Mouse (Mus musculus) intestine, postnatal 0 days (tissue): ENCODE results near the gene Urb1. TPM values are rescaled to one million over a fixed set of nuclear protein-coding genes. Genes with fewer than 3 reads are reported as not detected.

Experiments used
- ATAC-seq: fragments of 200-750 bp; cut with Nextera tagmentation; 2 replicates; pipeline ENCODE4 v1.8.0; 2017; ENCODE audit warnings: mild to moderate bottlenecking, moderate TSS enrichment, moderate library complexity
- H3K27ac ChIP-seq: fragments of 300-500 bp; sonication (generic); 2 replicates; pipeline ENCODE4 v1.5.1; 2014; ENCODE audit warnings: mild to moderate bottlenecking, low read depth, low read length, moderate library complexity
- H3K27me3 ChIP-seq: fragments of 300-500 bp; sonication (generic); replicated peaks from 2 replicates; pipeline ENCODE4 v1.6.1; 2014; ENCODE audit warnings: low read length, mixed read lengths; ENCODE audit not compliant: control insufficient read depth, insufficient read depth
- H3K36me3 ChIP-seq: fragments of 300-500 bp; sonication (generic); 2 replicates; pipeline ENCODE4 v1.6.1; 2014; ENCODE audit warnings: mild to moderate bottlenecking, moderate library complexity; ENCODE audit not compliant: control insufficient read depth, insufficient read depth
- H3K4me1 ChIP-seq: fragments of 300-500 bp; sonication (generic); replicated peaks from 2 replicates; pipeline ENCODE4 v1.6.1; 2014; ENCODE audit warnings: antibody characterized with exemption, low read length, mixed read lengths; ENCODE audit not compliant: control insufficient read depth, insufficient read depth
- H3K4me2 ChIP-seq: fragments of 300-500 bp; sonication (generic); replicated peaks from 2 replicates; pipeline ENCODE4 v1.6.1; 2014; ENCODE audit warnings: low read depth, mild to moderate bottlenecking, moderate library complexity
- H3K4me3 ChIP-seq: fragments of 300-500 bp; sonication (generic); 2 replicates; pipeline ENCODE4 v1.5.1; 2014; ENCODE audit warnings: low read depth, low read length
- H3K9ac ChIP-seq: fragments of 300-500 bp; sonication (generic); 2 replicates; pipeline ENCODE4 v1.6.1; 2014; ENCODE audit warnings: mild to moderate bottlenecking, low read depth, low read length
- H3K9me3 ChIP-seq: fragments of 300-500 bp; sonication (generic); 2 replicates; pipeline ENCODE4 v1.6.1; 2016; ENCODE audit warnings: mixed run types; ENCODE audit not compliant: control insufficient read depth
- CTCF ChIP-seq: sonication (generic); IDR thresholded peaks from 2 replicates; pipeline ENCODE4 v1.5.1; 2016; ENCODE audit warnings: low read depth, mild to moderate bottlenecking, control low read depth, antibody characterized with exemption, moderate library complexity
- WGBS: fragments of 180-500 bp; shearing (Covaris S2); extraction: QIAGEN DNeasy Blood & Tissue Kit; methylation state at CpG from one replicate; pipeline ENCODE4 v1.1.7; 2014; 5-methylcytosine and 5-hydroxymethylcytosine counted together
- polyA plus RNA-seq: library from polyadenylated mRNA; unstranded; fragments of >200 nt; fragmentation: Nextera tagmentation; extraction: Ambion mirVana; gene quantifications from 2 replicates; pipeline ENCODE4 v1.2.1, GENCODE M21; 2015

Gene Urb1
- polyA plus RNA-seq, 1 experiment from 2014 or later, result 2.4 TPM

DNA sequence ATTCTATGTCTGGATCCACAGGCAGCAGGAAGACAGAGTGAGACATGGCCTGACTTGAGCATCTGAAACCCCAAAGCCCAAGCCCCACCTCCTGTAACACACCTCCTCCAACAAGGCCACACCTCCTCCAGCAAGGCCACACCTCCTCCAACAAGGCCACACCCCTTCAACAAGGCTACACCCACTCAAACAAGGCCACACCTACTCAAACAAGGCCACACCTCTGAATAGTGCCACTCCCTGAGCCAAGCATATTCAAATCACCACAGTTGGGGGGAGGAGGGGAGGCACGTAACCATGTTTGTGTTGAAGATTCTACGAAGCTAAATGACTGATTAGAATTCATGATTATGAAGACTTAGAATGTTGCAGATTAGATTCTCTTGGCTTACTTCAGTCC is 108.7 kb downstream of the Urb1 start:
- ATAC-seq, result no peak
- no peaks in the 10 kb centered on the region for H3K36me3 ChIP-seq
- H3K4me2 ChIP-seq, result no peak overlapping the region
- H3K4me3 ChIP-seq, result no peak overlapping the region
- H3K4me1 ChIP-seq, result no peaks in the 10 kb centered on the region
- H3K9me3 ChIP-seq, result no peaks in the 10 kb centered on the region
- WGBS, result 90% methylated on average over 2 of the region's 2 CpGs
- H3K27me3 ChIP-seq, result no peaks in the 10 kb centered on the region
- no peak overlapping the region for H3K27ac ChIP-seq
- H3K9ac ChIP-seq, result no peak overlapping the region
- no peak for TF ChIP-seq CTCF

Other genes starting within 250 kb of the Urb1 start
- 26.7 and 29.1 TPM in 2 replicates for gene Mis18a, start 83.0 kb downstream of the Urb1 start, polyA plus RNA-seq
- 0.14 TPM in 1 of 2 replicates, not detected in the other for gene Mrap, start 72.2 kb downstream of the Urb1 start, polyA plus RNA-seq
- 0.68 and 0.69 TPM in 2 replicates for gene Eva1c, start 16.3 kb upstream of the Urb1 start, polyA plus RNA-seq
- 20.1 and 22.1 TPM in 2 replicates for gene Cfap298, start 124.7 kb upstream of the Urb1 start, polyA plus RNA-seq
- gene Synj1, start 200.9 kb upstream of the Urb1 start, polyA plus RNA-seq, result 15.8 and 16.6 TPM in 2 replicates
- 17.3 and 19.1 TPM in 2 replicates for gene Paxbp1, start 234.1 kb upstream of the Urb1 start, polyA plus RNA-seq